Mouse (Mus musculus): ENCODE results near the gene Plce1.
A peak's percentile ranks its signal among the peaks of the same experiment; 100 is the strongest.

Gene Plce1

GRCm38 (mm10) chr19:38818766-38819426, 338.0 kb downstream of the Plce1 start, which contains the start of gene Noc3l:
Noc3l (minus strand) TSS chr19:38819237.
- DNase-seq (ENCODE audit: low read depth, low spot score), result peak; percentile 90

DNA sequence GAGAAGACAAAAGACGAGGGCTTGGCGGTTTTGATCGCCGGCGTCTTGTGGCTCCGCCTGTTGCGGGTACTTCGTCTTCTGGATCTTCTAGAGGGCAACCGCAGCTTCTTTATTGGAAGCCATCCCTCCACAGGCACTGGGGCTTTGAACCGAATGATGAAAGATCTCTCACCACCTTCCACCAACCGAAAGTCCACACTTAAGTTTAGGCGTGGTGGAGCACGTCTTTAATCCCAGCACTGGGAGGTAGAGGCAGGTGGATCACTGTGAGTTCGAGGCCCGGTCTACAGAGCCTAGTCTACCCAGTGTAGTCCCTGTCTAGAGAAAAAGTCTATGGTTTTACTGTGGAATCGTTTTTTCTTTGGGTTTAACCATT, 338.5 kb downstream of the Plce1 start:
- DNase-seq (ENCODE audit: low read depth, low spot score), result no peak

DNA sequence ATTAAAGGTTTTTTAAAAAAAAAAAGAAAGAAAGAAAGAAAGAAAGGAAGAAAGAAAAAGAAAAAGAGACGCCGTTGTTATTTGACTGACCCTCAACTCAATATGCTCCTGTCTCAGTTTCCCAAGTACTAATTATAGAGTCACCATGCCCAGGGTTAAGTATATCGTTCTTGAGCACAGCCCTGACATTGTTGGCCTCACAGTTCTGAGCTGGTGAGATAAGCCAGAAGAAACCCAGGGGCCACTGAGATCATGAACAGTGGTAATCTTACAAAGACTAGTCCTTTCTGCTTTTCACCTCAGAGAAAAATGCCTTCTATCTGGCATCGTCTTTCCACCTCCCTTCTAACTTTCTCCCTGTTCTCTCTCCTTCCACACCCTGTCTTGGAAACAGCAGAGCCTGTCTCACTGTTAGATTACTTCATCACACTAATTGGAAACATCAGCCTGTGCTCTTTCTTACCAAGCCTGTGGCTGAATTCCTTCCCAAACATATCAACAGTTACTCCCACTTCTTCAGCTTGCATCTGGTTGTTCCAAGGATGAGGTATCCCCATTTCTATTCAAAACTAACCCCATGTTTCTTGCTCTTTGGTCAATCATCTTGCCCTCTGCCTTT, 339.4 kb downstream of the Plce1 start:
- no peak for DNase-seq (ENCODE audit: low read depth, low spot score)

DNA sequence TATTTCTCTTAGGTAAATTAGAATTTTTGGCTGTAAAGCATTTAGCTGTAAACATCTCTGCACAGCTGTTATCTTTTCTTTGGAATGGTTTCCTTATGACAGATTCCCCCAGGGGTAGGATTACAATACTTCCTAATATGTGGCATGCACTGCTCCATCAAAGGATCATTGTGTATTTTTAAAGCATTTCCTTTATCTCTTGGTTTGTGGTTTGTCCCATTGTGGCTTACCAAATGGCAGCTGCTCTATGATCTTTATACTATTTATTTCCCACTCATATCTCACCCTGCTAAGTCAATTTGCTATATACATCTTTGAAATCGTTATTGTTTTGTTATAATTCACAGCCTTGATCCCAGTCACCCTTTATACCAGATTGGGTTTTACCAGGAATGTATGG, 352.3 kb downstream of the Plce1 start:
- no peak for DNase-seq (ENCODE audit: low read depth, low spot score)
